Mouse (Mus musculus) embryonic facial prominence, embryonic 11.5 days (tissue): ENCODE data around the gene Nrp2. TPM values are rescaled to one million over a fixed set of nuclear protein-coding genes. Genes with fewer than 3 reads are reported as not detected.
A peak's percentile ranks its signal among the peaks of the same experiment; 100 is the strongest.

Experiments
- ATAC-seq: fragments of 200-750 bp; cut with Nextera tagmentation; replicated peaks from 2 replicates; pipeline ENCODE4 v1.8.0; 2017; ENCODE audit warnings: low read depth; ENCODE audit not compliant: insufficient number of reproducible peaks, low FRiP score, low TSS enrichment
- DNase-seq: peaks from one replicate; pipeline ENCODE4 v3.0.0-alpha.2; 2015; ENCODE audit warnings: low spot score
- H3K27ac ChIP-seq: fragments of 300-500 bp; sonication (generic); replicated peaks from 2 replicates; pipeline ENCODE4 v1.5.1; 2014; ENCODE audit warnings: mild to moderate bottlenecking, low read depth, low read length, control low read depth
- H3K27me3 ChIP-seq: fragments of 300-500 bp; sonication (generic); 2 replicates; pipeline ENCODE4 v1.6.1; 2014; ENCODE audit warnings: mild to moderate bottlenecking, low read length, moderate library complexity, mixed read lengths; ENCODE audit not compliant: control insufficient read depth, insufficient read depth
- H3K36me3 ChIP-seq: fragments of 300-500 bp; sonication (generic); replicated peaks from 2 replicates; pipeline ENCODE4 v1.6.1; 2014; ENCODE audit warnings: low read depth, mild to moderate bottlenecking, low read length, moderate library complexity, mixed read lengths; ENCODE audit not compliant: control insufficient read depth, insufficient read depth
- H3K4me1 ChIP-seq: fragments of 300-500 bp; sonication (generic); 2 replicates; pipeline ENCODE4 v1.6.1; 2014; ENCODE audit warnings: low read length, mixed read lengths; ENCODE audit not compliant: control insufficient read depth, insufficient read depth
- H3K4me2 ChIP-seq: fragments of 300-500 bp; sonication (generic); 2 replicates; pipeline ENCODE4 v1.6.1; 2014; ENCODE audit warnings: low read depth, mild to moderate bottlenecking, control low read depth, low read length, moderate library complexity
- H3K4me3 ChIP-seq: fragments of 300-500 bp; sonication (generic); 2 replicates; pipeline ENCODE4 v1.5.1; 2014; ENCODE audit warnings: low read depth, low read length, control low read depth
- H3K9ac ChIP-seq: fragments of 300-500 bp; sonication (generic); replicated peaks from 2 replicates; pipeline ENCODE4 v1.6.1; 2014; ENCODE audit warnings: mild to moderate bottlenecking, control low read depth, low read length
- H3K9me3 ChIP-seq: fragments of 300-500 bp; sonication (generic); replicated peaks from 2 replicates; pipeline ENCODE4 v1.6.1; 2016; ENCODE audit warnings: mild to moderate bottlenecking, low read length, inconsistent platforms, mixed read lengths; ENCODE audit not compliant: control insufficient read depth
- WGBS: fragments of 180-500 bp; shearing (Covaris S2); extraction: QIAGEN DNeasy Blood & Tissue Kit; methylation state at CpG from one replicate; pipeline ENCODE4 v1.1.7; 2014; 5-methylcytosine and 5-hydroxymethylcytosine counted together
- polyA plus RNA-seq: library from polyadenylated mRNA; unstranded; fragments of >200 nt; fragmentation: Nextera tagmentation; extraction: Ambion mirVana; gene quantifications from 2 replicates; pipeline ENCODE4 v1.2.1, GENCODE M21; 2014

The Nrp2 gene
- polyA plus RNA-seq, 1 experiment from 2014 or later: 20.2 TPM

DNA sequence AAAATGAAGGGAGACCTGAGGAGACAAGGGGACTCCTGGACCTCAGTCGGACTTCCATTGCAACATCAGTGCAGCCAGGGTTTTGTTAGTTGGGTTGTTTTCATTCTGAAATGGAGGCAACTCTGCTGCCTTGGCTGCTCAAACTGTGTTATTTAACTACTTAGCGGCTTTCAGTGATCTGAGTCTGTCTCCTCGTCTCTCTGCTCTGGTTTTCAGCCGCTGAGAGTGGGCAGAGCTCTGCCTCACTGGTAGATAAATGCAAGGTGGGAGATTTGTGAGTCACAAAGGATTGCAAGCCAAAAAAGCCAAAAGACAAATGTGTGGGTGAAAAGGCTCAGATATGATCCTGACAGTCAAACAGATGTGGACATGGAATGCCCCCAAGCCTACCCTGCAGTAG lies 105.3 kb downstream of the Nrp2 start:
- Histone ChIP-seq H3K4me1 (no peaks in the 10 kb centered on the region), H3K9ac (no peak overlapping the region), H3K9me3 (no peaks in the 10 kb centered on the region), H3K4me3 (no peak overlapping the region), H3K36me3 (no peaks in the 10 kb centered on the region), H3K4me2 (no peak overlapping the region), H3K27me3 (no peaks in the 10 kb centered on the region; the same call in 1 of the 2 replicates), H3K27ac (no peak overlapping the region)
- no peak for DNase-seq
- 90% methylated on average over 4 of the region's 4 CpGs for WGBS
- no peak for ATAC-seq

- Histone ChIP-seq H3K36me3 (no peaks in the 10 kb centered on the region), H3K9ac (no peak overlapping the region), H3K9me3 (no peaks in the 10 kb centered on the region), H3K4me2 (no peak overlapping the region), H3K27me3 (no peaks in the 10 kb centered on the region; the same call in 1 of the 2 replicates), H3K4me3 (no peak overlapping the region), H3K4me1 (no peaks in the 10 kb centered on the region), H3K27ac (no peak overlapping the region)
- ATAC-seq: no peak
- no peak for DNase-seq
- 91% methylated on average over 8 of the region's 8 CpGs for WGBS
Observed at GRCm38 (mm10) chr1:62809601-62810228, 106.6 kb downstream of the Nrp2 start.

GRCm38 (mm10) chr1:62811141-62811540 lies 108.1 kb downstream of the Nrp2 start:
- Histone ChIP-seq H3K9ac (no peak overlapping the region), H3K4me3 (no peak overlapping the region), H3K27ac (no peak overlapping the region), H3K4me2 (no peak overlapping the region), H3K36me3 (no peaks in the 10 kb centered on the region), H3K9me3 (no peaks in the 10 kb centered on the region), H3K4me1 (no peaks in the 10 kb centered on the region), H3K27me3 (no peaks in the 10 kb centered on the region; the same call in 1 of the 2 replicates)
- DNase-seq (no peak), ATAC-seq (no peak)
- 92% methylated on average over 7 of the region's 7 CpGs for WGBS

DNA sequence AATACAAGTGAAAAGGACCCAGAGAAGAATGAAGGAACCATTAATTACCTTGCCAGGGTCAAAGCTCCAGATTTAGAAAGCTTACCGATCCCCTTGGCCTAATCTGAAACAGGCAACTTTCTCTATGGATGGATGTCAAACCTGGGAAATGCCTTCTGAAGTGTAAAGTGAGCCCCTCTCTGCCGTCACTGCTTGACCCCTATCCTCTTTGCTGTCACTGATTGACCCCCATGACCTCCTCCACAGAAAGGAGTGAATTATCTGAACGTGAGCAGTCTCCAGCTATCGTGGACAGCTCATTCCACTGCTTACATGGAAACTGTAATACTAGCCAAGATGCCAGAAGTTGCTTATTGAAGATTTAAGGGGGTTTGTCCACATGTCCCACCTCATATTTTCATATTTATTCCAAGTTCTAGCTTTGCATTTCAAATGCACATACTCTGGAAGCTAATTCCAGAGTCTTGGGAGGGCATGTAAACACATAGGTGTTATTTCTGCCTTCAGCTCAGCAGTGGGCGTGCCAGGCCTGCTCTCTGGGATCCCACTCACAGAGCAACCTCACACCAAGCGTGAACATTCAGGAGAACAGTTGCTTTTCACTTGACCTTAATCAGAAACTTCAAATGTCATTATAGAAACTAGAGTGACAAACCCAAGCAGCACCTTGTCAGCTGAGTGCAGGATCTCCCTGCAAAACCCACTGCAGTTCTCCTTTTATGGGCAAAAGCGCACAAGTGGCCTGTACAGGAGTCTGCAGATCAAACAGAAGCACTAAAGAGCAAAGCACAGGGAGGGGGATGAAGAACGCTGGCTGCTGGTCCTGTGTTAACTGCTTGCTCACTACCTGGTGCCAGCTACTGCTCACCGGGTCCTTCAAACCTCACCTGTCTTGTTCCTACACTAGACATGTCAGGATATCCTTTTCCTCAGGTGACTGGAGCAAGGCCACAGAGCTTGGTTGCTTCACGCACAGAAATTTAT lies 109.9 kb downstream of the Nrp2 start:
- WGBS: 35% methylated on average over 10 of the region's 10 CpGs
- no peak overlapping the region for H3K9ac ChIP-seq
- DNase-seq (peak; percentile 43), ATAC-seq (no peak)
- H3K27ac ChIP-seq: 0 out of 2 replicates have a peak overlapping the region, but pooled peaks have one; percentile 1
- no peaks in the 10 kb centered on the region for H3K4me1 ChIP-seq
- H3K4me3 ChIP-seq: no peak overlapping the region
- H3K27me3 ChIP-seq: no peaks in the 10 kb centered on the region; the same call in 1 of the 2 replicates
- no peaks in the 10 kb centered on the region for H3K9me3 ChIP-seq
- no peaks in the 10 kb centered on the region for H3K36me3 ChIP-seq
- H3K4me2 ChIP-seq: no peak overlapping the region

GRCm38 (mm10) chr1:62813938-62814337 lies 110.9 kb downstream of the Nrp2 start:
- 67% methylated on average over 1 of the region's 1 CpGs for WGBS
- Histone ChIP-seq H3K36me3 (no peaks in the 10 kb centered on the region), H3K4me3 (no peak overlapping the region), H3K9ac (no peak overlapping the region), H3K4me1 (no peaks in the 10 kb centered on the region), H3K9me3 (no peaks in the 10 kb centered on the region), H3K27ac (no peak overlapping the region), H3K4me2 (no peak overlapping the region), H3K27me3 (no peaks in the 10 kb centered on the region; the same call in 1 of the 2 replicates)
- DNase-seq (peak; percentile 42), ATAC-seq (no peak)

DNA sequence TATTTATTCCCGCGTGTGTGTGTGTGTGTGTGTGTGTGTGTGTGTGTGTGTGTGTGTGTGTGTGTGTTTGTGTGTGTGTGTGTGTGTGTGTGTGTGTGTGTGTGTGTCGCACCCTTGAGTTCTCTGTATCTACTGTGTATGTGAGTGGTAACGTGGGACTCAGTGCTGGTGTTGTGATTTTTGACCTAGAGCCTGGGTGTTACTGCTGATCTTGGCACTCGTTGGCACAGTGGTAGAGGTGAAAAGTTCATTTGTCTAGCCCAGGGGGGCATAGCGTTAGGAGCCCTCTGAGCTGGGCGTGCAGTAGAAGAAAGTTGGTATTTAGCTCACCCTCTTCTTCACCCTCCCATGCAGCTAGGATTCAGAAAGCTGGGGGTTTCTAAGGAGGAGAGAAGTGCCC lies 114.5 kb downstream of the Nrp2 start:
- no peak overlapping the region for H3K4me2 ChIP-seq
- H3K36me3 ChIP-seq: no peaks in the 10 kb centered on the region
- DNase-seq (no peak), ATAC-seq (no peak)
- H3K27me3 ChIP-seq: no peaks in the 10 kb centered on the region
- H3K4me1 ChIP-seq: no peaks in the 10 kb centered on the region; the same call in 1 of the 2 replicates
- H3K9me3 ChIP-seq: no peaks in the 10 kb centered on the region
- H3K27ac ChIP-seq: no peak overlapping the region
- WGBS: 86% methylated on average over 7 of the region's 7 CpGs
- no peak overlapping the region for H3K4me3 ChIP-seq
- H3K9ac ChIP-seq: no peak overlapping the region

- WGBS: 68% methylated on average over 3 of the region's 3 CpGs
- H3K36me3 ChIP-seq: no peaks in the 10 kb centered on the region
- DNase-seq: no peak
Observed at GRCm38 (mm10) chr1:62820170-62820569, 117.1 kb downstream of the Nrp2 start.

More at GRCm38 (mm10) chr1:62820170-62820569, 117.1 kb downstream of the Nrp2 start:
- Histone ChIP-seq H3K4me2 (no peak overlapping the region), H3K9me3 (no peaks in the 10 kb centered on the region), H3K9ac (no peak overlapping the region), H3K27ac (no peak overlapping the region), H3K4me1 (no peaks in the 10 kb centered on the region; the same call in 1 of the 2 replicates), H3K27me3 (no peaks in the 10 kb centered on the region), H3K4me3 (no peak overlapping the region)
- no peak for ATAC-seq
